Mouse (Mus musculus): ENCODE results near the gene Ntrk3. TPM values are rescaled to one million over a fixed set of nuclear protein-coding genes. Genes with fewer than 3 reads are reported as not detected.

Gene Ntrk3
- total RNA-seq, 2 experiments from 2014 or later = 199 to 229 TPM

DNA sequence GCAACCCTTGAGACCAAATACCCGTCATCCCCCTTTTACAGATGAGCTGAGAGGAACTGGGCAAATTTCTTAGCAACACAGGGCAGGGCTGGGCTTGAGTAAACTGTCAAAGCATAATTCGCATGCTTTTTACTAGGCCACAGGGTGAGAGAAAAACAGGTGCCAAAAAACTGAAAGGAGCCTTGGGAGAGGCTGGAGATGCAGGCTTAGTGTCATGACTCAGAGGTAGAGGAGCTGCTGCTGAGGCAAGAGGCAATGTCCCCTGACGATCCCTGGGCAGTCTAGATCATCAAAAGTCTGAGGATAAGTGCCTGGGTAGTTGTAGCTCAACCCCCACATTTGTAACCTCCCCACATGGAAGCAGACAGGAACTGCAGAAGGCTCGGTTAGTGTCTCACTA, 116.7 kb downstream of the Ntrk3 start:
- no peak for DNase-seq

DNA sequence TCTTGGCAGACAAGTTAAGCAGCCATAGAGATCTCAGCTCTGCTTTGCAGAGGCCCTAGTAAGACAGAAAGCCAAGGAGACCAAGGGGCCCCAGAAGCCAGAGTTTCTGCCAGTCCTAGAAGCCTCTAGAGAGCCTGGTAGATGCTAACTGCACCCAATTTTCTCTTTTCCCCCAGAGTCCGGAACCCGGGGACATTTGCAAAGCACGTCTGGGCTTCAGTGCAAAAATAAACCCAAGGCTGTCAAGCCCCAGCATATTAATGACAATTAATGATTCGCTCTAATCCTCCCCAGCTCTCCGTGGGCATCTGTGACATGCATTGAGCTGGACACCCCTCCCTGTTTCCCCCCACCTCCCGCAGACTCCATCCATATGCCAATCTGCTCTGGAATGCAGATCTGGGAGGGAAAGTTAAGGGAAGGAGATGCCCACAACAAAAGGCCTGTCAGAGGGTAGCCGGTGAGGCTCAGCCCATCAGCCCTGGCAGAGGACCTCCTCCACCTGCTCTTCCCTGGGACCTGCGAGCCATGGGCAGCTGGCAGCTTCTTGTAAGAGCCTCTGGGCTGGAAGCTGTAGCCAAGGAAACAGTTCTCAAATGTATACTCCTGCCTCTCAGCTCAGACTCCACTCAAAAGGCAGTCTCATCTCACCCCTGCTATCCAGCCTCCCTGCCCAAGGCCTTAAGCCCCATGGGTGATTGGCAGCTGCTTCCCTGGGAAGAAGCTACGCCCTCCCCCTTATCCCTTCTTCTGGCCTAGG, 117.8 kb downstream of the Ntrk3 start:
- no peak for DNase-seq

DNA sequence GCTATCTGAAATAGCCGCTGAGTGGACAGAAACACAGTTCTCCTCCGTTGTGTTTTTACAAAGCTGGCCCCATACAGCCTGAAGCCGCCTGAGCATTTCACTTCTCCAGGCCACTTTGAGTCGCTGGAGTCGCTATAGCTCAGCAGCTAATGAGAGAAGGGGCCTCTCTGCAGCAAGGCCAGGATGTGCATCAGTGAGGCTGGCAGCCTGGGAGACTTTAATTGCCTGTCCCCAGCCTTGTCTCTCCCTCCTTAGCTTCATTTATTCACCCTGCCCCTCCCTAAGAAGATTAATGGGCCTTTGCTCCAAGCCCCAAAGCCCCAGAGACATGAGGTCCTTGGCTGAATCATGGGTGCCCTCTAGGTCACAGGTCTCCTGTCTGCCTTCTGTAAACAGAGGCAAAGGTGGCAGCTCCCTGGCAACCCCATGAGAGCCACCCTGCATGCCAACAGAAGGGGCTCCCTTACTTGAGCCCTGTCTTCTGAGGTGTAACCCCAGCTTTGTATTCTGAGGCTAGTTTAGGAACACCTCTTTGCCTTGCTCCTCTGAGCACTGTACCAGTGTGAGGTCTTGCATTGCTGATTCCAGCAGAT, 132.2 kb downstream of the Ntrk3 start:
- no peak for DNase-seq

DNA sequence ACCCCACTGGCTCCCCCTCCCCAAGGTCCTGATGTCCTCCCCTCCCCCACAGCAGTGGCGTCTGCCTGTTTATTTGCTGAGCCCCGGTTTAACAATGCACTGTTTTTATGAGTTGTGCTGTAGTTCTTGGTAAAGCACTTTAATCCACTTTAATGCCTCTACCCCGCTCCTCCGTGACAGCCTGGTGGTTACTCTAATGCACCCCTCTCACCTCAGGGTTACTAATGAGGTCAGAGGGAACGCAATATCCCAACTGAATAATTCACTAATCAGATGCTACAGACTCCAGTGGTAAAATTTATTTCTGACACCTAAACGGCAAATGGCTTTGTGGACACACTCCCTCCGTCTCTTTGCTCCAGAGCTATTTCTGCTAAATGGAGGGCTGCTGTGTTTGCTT, 133.9 kb downstream of the Ntrk3 start:
- DNase-seq = no peak

DNA sequence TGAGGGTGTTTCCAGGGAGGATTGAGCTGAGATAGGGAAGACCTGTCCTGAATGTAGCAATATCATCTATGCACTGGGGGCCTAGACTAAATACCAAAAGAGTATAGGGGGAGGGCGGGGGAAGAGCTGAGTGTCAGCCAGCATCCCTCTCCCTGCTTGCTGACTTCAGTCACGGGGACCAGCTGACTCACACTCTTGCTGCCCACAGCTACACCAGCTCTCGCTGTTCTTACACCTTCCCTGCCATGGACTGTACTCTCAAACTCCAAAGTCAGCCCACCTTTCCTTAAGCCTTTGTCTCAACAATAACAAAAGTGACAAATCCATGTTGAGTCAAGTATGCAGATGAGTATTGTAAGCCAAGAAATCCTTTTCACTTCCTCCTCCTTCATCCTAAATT, 136.0 kb downstream of the Ntrk3 start:
- no peak for DNase-seq

DNA sequence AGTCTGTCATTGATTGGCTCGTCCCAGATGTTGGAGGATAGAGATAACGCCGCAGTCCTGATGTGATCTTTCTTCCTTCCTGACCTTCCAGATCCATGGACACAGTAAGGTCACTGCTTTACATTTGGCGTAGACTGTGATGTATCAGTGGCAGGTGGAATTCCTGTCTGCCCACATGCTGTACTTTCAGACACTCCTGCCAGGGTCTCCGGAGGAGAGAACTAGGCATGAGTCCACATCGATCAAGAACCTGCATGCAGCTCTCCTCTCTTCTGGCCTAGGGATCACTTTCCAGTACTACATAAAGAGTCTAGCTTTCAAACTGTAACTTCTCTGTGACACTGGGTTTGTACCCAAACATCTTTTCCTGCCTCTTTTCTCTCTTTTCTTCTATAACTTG, 136.9 kb downstream of the Ntrk3 start:
- DNase-seq = no peak

DNA sequence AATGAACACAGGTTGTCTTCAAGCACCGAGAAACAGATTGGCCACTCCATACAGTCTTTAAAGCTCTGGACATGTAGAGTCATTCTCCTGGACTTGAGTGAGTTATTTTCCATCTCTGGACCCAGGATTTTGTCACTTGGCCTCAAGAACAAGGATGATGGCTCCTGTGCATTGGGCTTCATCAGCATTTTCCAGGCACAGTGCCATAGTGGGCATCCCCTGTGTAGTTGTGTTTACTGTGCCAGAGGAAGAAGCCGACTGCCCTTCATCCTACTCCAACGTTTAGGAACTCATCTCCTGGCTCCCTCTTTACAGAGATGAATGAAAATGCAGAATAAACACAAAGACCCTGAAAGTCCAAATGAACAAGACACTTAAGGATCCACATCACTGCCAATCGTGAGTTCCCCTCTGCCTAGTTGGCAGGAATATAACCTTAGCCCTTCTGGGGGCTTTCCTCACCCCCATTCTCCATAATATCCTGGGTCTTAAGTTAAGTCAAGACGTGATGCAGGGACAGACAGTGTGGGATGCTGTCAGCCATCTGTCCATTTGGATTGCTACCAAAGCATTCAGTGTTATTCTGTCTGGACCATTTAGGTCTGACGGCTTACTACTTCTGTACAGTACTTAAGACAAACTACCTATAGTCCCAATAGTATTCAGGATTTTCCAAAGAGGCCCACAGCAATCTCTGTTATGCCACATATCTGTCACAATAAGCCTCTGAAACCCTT, 137.7 kb downstream of the Ntrk3 start:
- no peak for DNase-seq

DNA sequence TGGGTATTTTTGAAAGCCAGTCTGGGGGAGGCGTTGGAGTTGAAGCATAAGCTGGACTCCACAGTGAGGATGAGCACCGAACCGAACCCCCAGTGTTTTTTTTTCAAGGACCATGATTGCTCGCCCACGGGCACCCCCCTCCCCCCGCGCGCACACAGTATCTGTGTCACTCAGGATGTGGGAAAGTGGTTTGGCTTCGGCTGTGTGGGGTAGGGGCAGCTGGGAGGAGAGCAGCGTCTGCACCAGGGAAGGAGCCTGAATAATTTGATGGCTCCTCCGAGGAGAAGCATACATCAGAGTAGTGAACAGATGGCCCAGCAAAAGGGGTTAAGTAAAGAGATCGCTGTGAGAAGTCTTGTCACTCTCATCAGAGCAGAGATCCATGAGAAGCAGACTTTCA, 139.7 kb downstream of the Ntrk3 start:
- DNase-seq = no peak

DNA sequence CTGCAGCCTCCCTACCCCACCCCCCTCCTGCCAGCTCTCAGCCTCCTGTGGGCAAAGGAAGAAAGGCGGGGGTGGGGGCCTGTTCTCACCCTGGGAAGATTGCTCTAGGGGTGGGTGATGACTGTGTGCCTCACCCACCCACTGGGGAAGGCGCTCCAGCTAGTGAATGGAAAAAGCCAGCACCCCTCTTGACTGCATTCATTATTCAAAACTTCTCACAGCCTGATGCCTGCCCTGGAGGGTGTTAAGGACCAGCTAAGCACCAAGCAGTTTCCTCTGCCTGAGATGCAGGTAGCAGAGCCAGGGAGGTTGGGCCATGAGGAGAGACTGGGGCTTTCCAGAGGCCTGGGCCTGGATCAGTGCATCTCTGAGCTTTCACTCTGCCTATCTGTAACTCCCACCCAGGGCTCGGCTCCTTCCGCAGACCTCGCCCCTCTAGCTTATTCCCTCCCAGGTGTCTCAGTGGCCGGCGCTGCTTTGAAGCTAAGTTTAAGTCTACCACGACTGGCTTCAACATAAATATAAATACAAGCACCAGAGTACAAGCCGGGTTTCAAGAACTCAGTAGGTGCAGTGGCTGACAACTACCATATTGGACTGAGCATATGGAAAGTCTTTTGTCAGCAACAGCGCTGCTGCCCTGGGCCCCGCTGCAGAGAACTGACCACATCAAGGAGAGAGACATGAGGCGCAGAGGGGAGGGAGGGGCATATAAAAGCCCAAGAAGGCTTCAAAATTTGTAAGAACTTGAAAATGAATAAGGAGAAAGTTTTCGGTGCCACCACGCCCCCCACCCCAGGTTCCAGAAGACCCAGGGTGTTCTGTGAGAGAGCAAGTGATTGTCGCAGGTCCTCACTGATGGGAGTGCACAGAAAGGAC, 140.3 kb downstream of the Ntrk3 start:
- DNase-seq = no peak

DNA sequence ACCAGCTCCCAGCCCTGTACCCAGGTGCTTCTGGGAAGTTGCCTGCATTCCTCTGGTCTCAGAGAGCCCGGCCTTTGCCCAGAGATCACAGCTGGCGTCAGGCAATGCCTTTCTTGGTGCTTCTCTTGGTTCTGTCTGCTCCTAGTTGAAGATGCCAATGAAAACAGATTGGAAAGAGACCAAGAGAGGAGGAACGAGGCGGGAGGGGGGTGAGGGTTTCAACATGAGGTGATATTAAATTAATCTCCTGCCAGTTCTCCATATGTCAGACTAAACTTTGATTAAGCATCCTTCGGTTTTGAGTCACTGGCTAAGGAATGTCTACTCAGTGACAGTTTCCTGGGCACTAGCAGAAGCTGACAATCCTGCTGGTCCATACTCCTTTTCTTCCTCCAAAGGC, 141.3 kb downstream of the Ntrk3 start:
- no peak for DNase-seq

DNA sequence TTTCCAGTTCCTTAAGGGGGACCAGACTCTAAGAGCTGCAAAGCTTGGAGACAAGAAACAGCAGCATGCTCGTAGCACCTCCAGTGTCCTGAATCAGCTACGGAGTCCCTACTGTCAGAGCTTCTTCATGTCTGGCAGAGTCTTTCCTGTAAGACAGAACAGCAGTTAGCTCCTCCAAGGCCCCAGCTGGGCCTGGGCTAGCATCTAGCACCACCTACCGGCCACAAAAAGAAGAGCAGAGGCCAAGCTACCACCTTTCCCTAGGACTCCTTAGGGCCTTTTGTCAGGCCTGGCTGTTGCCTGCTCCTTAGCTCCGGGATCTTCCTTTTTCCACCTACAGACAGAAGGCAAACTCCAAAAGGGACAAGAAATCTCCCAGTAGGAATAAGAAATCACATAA, 141.9 kb downstream of the Ntrk3 start:
- peak; percentile 67 to 79 for DNase-seq

DNA sequence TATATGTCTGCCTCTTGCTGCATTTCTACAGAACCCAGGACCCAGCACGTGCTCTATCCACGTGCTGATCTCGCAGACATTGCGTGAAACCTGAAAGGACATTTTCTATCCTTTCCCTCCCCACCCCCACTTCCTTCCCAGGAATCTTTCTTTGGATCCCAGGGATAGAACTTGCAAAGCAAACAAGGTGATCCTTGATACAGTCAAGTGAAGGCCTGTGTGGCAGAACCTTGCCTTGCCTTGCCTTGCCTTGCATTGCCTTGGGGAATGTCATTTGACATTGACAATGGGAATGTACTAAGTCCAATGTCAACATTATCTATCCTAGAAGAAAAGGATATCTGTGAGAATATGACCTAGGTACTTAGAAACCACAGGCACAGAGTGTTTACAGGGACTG, 144.9 kb downstream of the Ntrk3 start:
- DNase-seq = no peak

DNA sequence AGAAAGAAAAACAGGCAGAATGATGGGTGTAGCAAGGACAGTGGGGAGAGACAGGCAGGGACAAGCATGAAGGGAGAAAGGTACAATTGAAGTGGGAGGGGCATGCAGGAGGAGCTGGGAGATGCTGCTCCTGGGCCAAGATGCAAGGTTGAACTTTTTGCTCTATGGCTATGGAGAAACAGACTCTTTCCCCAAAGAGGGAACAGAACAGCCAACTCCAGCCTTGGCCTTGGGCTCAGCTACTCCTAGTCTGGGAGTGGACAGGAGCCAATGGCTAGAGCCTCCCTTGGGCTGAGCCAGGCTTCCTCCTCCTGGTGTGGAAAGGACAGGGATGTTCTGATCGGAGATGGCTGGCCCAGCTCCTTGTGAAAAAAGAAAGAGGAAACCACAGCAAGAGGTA, 145.6 kb downstream of the Ntrk3 start:
- no peak for DNase-seq

DNA sequence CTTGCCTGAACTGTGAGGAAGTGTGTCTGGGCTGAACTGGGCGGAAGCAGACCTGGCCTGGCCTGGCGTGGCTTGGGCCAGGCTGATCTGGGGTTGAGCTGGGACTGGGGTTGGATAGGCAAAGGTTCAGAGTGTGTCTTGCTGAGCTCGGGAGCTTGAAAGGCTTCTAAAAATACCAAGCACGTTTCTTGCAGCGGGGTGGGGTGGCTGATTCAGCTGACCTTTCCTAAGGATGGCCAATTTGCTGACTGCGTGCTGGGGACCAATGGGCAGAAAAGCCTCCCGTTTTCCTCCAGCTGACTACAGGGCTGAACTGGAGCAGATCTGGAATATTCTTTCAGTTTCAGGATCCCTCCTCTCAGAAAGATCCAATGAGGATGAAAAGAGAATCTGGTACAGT, 148.0 kb downstream of the Ntrk3 start:
- DNase-seq = no peak

DNA sequence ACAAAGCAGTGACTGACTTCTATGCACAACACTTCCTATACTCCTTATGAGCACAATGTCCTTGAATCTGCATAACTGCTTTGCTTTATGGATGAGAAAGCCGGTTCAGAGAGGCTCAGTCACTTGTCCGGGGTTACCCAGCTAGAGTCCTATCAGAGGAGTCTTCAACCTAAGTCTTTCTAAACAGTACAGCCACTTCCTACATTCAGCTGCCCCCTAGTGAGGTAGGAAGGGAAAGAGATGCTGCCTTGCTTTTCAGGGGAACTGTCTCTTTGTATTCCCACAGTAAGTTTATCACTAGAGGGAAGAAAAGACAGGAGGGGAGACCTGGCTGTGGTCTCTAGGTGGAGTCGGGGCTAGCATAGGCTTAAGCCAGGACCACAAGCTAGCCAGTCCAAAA, 151.0 kb downstream of the Ntrk3 start:
- DNase-seq = no peak

DNA sequence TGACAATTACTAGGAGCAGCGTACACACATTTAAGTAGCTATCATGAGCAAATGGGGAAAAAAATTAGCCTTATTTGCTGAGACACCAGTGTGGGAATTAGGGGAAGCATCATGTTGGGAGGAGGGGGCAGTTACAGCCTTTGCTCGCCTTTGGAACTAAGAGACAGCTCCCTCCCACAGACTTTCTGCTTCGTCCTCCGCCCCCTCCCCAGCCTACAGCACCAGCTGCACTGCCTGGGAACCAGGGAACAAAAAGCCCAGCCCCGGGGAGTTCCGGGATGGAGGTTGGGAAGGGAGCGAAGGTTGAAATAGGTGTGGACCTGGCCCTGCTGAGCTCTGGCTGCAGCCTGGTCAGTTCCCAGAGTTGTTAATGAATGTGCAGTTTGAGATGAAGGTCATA, 151.9 kb downstream of the Ntrk3 start:
- peak; percentile 73 to 75 for DNase-seq

DNA sequence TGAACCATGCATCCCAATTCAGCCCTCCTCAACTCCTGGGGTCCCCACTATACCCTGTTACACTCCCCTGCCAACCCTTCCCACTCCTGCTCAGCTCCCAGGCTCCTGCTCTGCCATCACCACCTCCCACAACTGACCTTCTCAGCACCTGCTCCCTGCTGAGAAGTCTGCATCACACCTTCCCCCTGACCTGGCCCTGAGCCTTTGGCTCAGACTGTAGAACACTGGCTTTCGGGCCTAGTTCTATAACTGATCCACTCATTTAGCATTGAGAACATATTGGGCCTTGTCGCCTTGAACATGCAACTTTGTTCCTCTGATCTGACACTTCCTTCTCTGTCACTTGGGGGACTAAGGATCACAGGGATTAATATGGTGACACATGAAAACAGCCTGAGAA, 152.9 kb downstream of the Ntrk3 start:
- DNase-seq = no peak

DNA sequence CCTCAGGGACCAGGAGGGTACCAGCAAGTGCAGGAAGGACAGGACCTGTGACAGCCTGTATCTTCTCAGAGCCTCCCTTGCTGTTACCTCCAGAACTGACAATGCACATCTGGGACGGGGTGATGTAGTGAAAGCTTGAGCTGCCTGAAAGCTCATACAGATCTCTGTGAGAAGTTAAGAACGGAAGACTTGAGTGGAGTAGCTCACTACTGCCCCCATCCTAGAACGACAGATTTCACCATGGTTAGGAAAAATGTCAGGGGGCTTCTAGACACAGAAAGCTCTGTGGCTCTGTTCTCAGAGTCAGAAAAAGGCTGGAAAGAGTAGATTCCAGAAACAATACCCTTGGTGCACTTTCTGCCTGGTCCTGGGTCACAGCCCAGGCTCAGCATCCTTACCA, 153.3 kb downstream of the Ntrk3 start:
- no peak for DNase-seq

DNA sequence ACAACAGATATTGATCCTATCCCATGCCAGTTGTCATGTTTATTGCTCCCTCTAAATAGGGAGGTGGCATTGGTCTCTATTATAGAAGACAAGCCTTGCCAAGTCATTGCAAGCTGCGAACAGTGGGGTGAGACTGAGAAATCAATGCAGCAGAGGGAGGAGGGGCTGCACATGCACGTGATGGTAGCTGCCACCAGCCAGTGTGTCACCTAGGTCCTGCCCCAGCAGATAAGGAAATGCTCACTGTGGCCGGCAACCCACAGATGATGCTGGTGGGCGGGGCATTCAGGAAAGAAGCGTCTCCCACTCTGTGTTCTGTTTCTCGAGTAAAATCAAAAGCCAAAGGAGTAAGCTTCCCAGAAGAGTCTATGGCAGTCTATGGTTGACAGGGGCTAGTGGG, 154.1 kb downstream of the Ntrk3 start:
- DNase-seq = no peak

DNA sequence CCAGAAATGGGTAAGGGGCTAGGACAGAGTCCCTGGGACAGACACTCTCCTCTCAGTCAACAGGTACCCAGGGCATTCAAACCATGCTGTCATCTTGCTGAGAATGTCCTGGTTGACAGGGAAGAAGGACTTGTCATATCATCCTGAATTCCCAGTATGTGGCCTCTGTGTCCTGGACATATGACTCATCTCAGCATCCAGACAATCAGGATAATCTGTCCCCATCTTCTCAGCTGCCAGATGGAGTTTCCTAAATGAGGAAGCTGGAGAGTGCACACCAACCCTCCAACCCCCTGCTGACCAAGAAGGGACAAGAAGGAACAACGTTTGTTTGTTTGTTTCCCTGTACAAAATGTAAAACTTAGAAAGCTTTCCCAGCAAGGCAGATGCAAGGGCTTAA, 156.5 kb downstream of the Ntrk3 start:
- no peak for DNase-seq

DNA sequence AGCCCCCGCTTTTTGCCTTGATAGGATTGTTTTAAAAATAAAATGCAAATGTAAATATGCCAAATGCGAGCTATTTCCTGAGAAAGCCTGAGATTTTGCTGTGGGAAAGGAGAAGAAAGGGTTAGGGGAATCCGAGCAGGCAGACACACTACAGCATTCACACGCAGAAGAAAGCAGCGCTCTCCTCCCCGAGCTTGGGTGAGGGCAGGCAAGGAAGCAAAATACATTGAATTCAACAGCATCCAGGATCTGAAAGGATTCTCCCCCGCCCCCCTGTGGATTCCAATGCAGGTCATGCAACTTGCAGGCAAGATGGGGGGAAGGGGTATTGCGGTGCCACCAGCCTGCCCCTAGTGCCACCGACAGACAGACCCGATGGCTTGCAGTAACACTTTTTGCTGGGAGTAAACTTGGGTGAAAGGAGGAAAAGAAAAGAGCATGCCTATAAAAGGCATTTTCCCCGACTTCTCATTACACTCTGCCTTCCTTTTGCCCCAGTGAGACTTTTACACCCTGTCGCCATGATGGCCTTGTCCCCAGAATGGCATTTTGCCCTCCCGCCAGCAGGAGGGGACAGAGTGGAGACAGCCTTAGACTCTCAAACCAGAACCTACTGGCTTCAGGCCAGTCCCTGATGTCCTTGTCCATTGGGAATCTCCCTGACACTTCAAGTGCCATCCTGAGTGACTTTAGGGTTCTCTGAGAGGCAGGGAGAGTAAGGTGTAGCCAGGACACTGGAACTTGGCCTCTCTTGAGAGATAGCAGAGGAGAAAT, 158.2 kb downstream of the Ntrk3 start:
- DNase-seq = no peak

Data from layer of hippocampus, postnatal 36 days (tissue).